Mouse (Mus musculus): ENCODE data around the gene 4930519P11Rik.

- no peak for TF ChIP-seq POLR2AphosphoS5 (IDR thresholded peaks at IDR 0.05; ENCODE audit: insufficient replicate concordance, low read depth, low read length)
- no peak for TF ChIP-seq CTCF (IDR thresholded peaks at IDR 0.05; ENCODE audit: low read depth, low read length)
These were observed 17.3 kb upstream of the 4930519P11Rik start for GRCm38 (mm10) chr2:154630531-154630930.
